Mouse (Mus musculus): ENCODE measurements around the gene Gm1673.
"Not testable (repeated sequence)": the region's sequence is repeated elsewhere in the genome, so short reads cannot be mapped to it uniquely, and the experiment has no call there.

Gene Gm1673

GRCm38 (mm10) chr5:33983309-33984121 is at the start of gene Gm1673:
Gene Gm1673 (plus strand): TSS chr5:33983433.
- in situ Hi-C loops (cut with MboI; ENCODE audit: unreplicated experiment in 2 of 2), result no loop called here

- in situ Hi-C loops (cut with MboI; ENCODE audit: unreplicated experiment in 2 of 2), result no loop called here
Measured at GRCm38 (mm10) chr5:33934081-33934480, 49.2 kb upstream of the Gm1673 start.

- in situ Hi-C loops (cut with MboI; ENCODE audit: unreplicated experiment in 2 of 2), result no loop called here
Measured at GRCm38 (mm10) chr5:33934877-33935276, 48.4 kb upstream of the Gm1673 start.

- in situ Hi-C loops (cut with MboI; ENCODE audit: unreplicated experiment in 2 of 2), result no loop called here
Measured at GRCm38 (mm10) chr5:33935700-33936111, 47.5 kb upstream of the Gm1673 start.

- in situ Hi-C loops (cut with MboI; ENCODE audit: unreplicated experiment in 2 of 2), result no loop called here
Measured at GRCm38 (mm10) chr5:33936120-33936707, 47.0 kb upstream of the Gm1673 start, which contains the start of gene Nelfa. Gene Nelfa (minus strand): TSS chr5:33936413.

GRCm38 (mm10) chr5:33937230-33937629 is 46.0 kb upstream of the Gm1673 start:
- in situ Hi-C loops (cut with MboI; ENCODE audit: unreplicated experiment in 2 of 2), result no loop called here

GRCm38 (mm10) chr5:33938448-33938847 is 44.8 kb upstream of the Gm1673 start:
- in situ Hi-C loops (cut with MboI; ENCODE audit: unreplicated experiment in 2 of 2), result no loop called here

GRCm38 (mm10) chr5:33947035-33947434 is 36.2 kb upstream of the Gm1673 start:
- in situ Hi-C loops (cut with MboI; ENCODE audit: unreplicated experiment in 2 of 2), result not testable (repeated sequence)

- in situ Hi-C loops (cut with MboI; ENCODE audit: unreplicated experiment in 2 of 2), result no loop called here
Measured at GRCm38 (mm10) chr5:33948314-33948713, 34.9 kb upstream of the Gm1673 start.

- in situ Hi-C loops (cut with MboI; ENCODE audit: unreplicated experiment in 2 of 2), result loop anchor here in 1 of 2 experiments (25.0 kb wide), 1 partner anchor 541 kb away; no protein-coding TSS in a partner anchor
Measured at GRCm38 (mm10) chr5:33953471-33954185, 29.6 kb upstream of the Gm1673 start.

GRCm38 (mm10) chr5:33954354-33954753 is 28.9 kb upstream of the Gm1673 start:
- in situ Hi-C loops (cut with MboI; ENCODE audit: unreplicated experiment in 2 of 2), result loop anchor here in 1 of 2 experiments (25.0 kb wide), 1 partner anchor 542 kb away; no protein-coding TSS in a partner anchor

- in situ Hi-C loops (cut with MboI; ENCODE audit: unreplicated experiment in 2 of 2), result loop anchor here in 1 of 2 experiments (25.0 kb wide), 1 partner anchor 544 kb away; no protein-coding TSS in a partner anchor
Measured at GRCm38 (mm10) chr5:33955868-33956267, 27.4 kb upstream of the Gm1673 start.

- in situ Hi-C loops (cut with MboI; ENCODE audit: unreplicated experiment in 2 of 2), result loop anchor here in 1 of 2 experiments (25.0 kb wide), 1 partner anchor 547 kb away; no protein-coding TSS in a partner anchor
Measured at GRCm38 (mm10) chr5:33959382-33959781, 23.9 kb upstream of the Gm1673 start.

GRCm38 (mm10) chr5:33974736-33975135 is 8.5 kb upstream of the Gm1673 start:
- in situ Hi-C loops (cut with MboI; ENCODE audit: unreplicated experiment in 2 of 2), result loop anchor here in 1 of 2 experiments (25.0 kb wide), 1 partner anchor 562 kb away; no protein-coding TSS in a partner anchor

- in situ Hi-C loops (cut with MboI; ENCODE audit: unreplicated experiment in 2 of 2), result no loop called here
Measured at GRCm38 (mm10) chr5:33976267-33976666, 7.0 kb upstream of the Gm1673 start.

- in situ Hi-C loops (cut with MboI; ENCODE audit: unreplicated experiment in 2 of 2), result no loop called here
Measured at GRCm38 (mm10) chr5:33982731-33983259, 438 bp upstream of the Gm1673 start.

- in situ Hi-C loops (cut with MboI; ENCODE audit: unreplicated experiment in 2 of 2), result no loop called here
Measured at GRCm38 (mm10) chr5:33994671-33995625, 11.7 kb downstream of the Gm1673 start.

GRCm38 (mm10) chr5:33995843-33996693 is 12.8 kb downstream of the Gm1673 start, which contains the start of gene Nat8l:
Gene Nat8l (plus strand): TSS chr5:33995984.
- in situ Hi-C loops (cut with MboI; ENCODE audit: unreplicated experiment in 2 of 2), result no loop called here

- in situ Hi-C loops (cut with MboI; ENCODE audit: unreplicated experiment in 2 of 2), result no loop called here
Measured at GRCm38 (mm10) chr5:33996694-33997045, 13.4 kb downstream of the Gm1673 start.

All from v-Abl transformed pro-B cells (cell line).